Mouse (Mus musculus) thymus, adult 2 months (tissue): ENCODE data around the gene Mars2. TPM values are rescaled to one million over a fixed set of nuclear protein-coding genes. Genes with fewer than 3 reads are reported as not detected.
A peak's percentile ranks its signal among the peaks of the same experiment; 100 is the strongest.

Experiments used
- DNase-seq: peaks from one replicate; pipeline ENCODE4 v3.0.0; 2021
- H3K27ac ChIP-seq: fragments of 200-500 bp; 2 replicates; pipeline ENCODE4 v1.5.1; 2012; ENCODE audit warnings: low read length, control low read depth; ENCODE audit not compliant: control insufficient read depth, insufficient read depth
- H3K27me3 ChIP-seq: fragments of 200-500 bp; 2 replicates; pipeline ENCODE4 v1.6.1; 2012; ENCODE audit warnings: mild to moderate bottlenecking, low read length, moderate library complexity, mixed read lengths; ENCODE audit not compliant: control insufficient read depth, insufficient read depth
- H3K36me3 ChIP-seq: fragments of 200-500 bp; 2 replicates; pipeline ENCODE4 v1.6.1; 2012; ENCODE audit warnings: mild to moderate bottlenecking, low read length, moderate library complexity; ENCODE audit not compliant: control insufficient read depth, insufficient read depth
- H3K4me1 ChIP-seq: fragments of 200-500 bp; replicated peaks from 2 replicates; pipeline ENCODE4 v1.6.1; 2012; ENCODE audit warnings: low read length; ENCODE audit not compliant: control insufficient read depth, insufficient read depth
- H3K4me3 ChIP-seq: fragments of 200-500 bp; 2 replicates; pipeline ENCODE4 v1.5.1; 2012; ENCODE audit warnings: mild to moderate bottlenecking, low read length, control low read depth, moderate library complexity; ENCODE audit not compliant: control insufficient read depth, insufficient read depth
- CTCF ChIP-seq: fragments of 200-500 bp; IDR thresholded peaks from 2 replicates; pipeline ENCODE4 v1.5.1; 2012; ENCODE audit warnings: mild to moderate bottlenecking, control low read depth, low read length, moderate library complexity, borderline replicate concordance; ENCODE audit not compliant: control insufficient read depth, poor library complexity, insufficient read depth; ENCODE audit errors: extremely low read depth
- POLR2A ChIP-seq: fragments of 200-500 bp; IDR thresholded peaks from 2 replicates; pipeline ENCODE4 v1.6.1; 2012; ENCODE audit warnings: mild to moderate bottlenecking, low read length, control low read depth, moderate library complexity; ENCODE audit not compliant: control insufficient read depth, poor library complexity, insufficient read depth; ENCODE audit errors: extremely low read depth
- whole genome bisulfite sequencing: fragments of 180-500 bp; shearing (Covaris S2); methylation state at CpG from one replicate; pipeline ENCODE4 v1.1.7; 2018; 5-methylcytosine and 5-hydroxymethylcytosine counted together
- polyA plus RNA-seq: library from polyadenylated mRNA; depleted of rRNA; stranded (reverse); fragments of >200 nt; gene quantifications from 2 replicates; pipeline ENCODE4 v1.2.3, GENCODE M21; 2012

Mars2 gene
- polyA plus RNA-seq, 1 experiment = 4.9 TPM

- peak; percentile 26 for DNase-seq
- Histone ChIP-seq H3K27ac (no peak overlapping the region), H3K4me3 (no peak overlapping the region), H3K27me3 (no peaks in the 10 kb centered on the region), H3K36me3 (no peaks in the 10 kb centered on the region), H3K4me1 (peaks cover 15% of the 10 kb centered on the region)
- TF ChIP-seq CTCF = no peak
- 45% methylated on average over 6 of the region's 6 CpGs for whole genome bisulfite sequencing
Measured at GRCm38 (mm10) chr1:55196327-55197003, 40.5 kb upstream of the Mars2 start.

GRCm38 (mm10) chr1:55198719-55199118, 38.3 kb upstream of the Mars2 start:
- no peak for TF ChIP-seq POLR2A
- no peak for TF ChIP-seq CTCF
- H3K4me3 ChIP-seq = no peak overlapping the region
- H3K27me3 ChIP-seq = no peaks in the 10 kb centered on the region
- no peak overlapping the region for H3K27ac ChIP-seq
- peaks cover 15% of the 10 kb centered on the region for H3K4me1 ChIP-seq
- no peaks in the 10 kb centered on the region for H3K36me3 ChIP-seq
- no peak for DNase-seq
- 72% methylated on average over 3 of the region's 3 CpGs for WGBS

GRCm38 (mm10) chr1:55201850-55202752, 34.9 kb upstream of the Mars2 start:
- TF ChIP-seq CTCF (no peak), POLR2A (no peak)
- no peaks in the 10 kb centered on the region for H3K27me3 ChIP-seq
- H3K4me1 ChIP-seq = peaks cover 6% of the 10 kb centered on the region; the same call in 1 of the 2 replicates
- WGBS = 80% methylated on average over 18 of the region's 18 CpGs
- no peak for DNase-seq
- no peaks in the 10 kb centered on the region for H3K36me3 ChIP-seq
- H3K4me3 ChIP-seq = no peak overlapping the region
- H3K27ac ChIP-seq = no peak overlapping the region

- 95% methylated on average over 5 of the region's 5 CpGs for WGBS
- no peak overlapping the region for H3K4me3 ChIP-seq
- no peak for DNase-seq
- no peaks in the 10 kb centered on the region for H3K36me3 ChIP-seq
- no peak overlapping the region for H3K27ac ChIP-seq
- no peaks in the 10 kb centered on the region for H3K27me3 ChIP-seq
- H3K4me1 ChIP-seq = peaks cover 18% of the 10 kb centered on the region
- TF ChIP-seq CTCF = no peak
- TF ChIP-seq POLR2A = no peak
Measured at GRCm38 (mm10) chr1:55205808-55206327, 31.1 kb upstream of the Mars2 start.

GRCm38 (mm10) chr1:55207561-55207960, 29.4 kb upstream of the Mars2 start:
- DNase-seq = no peak
- Histone ChIP-seq H3K27ac (no peak overlapping the region), H3K4me3 (no peak overlapping the region), H3K36me3 (no peaks in the 10 kb centered on the region), H3K4me1 (peaks cover 21% of the 10 kb centered on the region), H3K27me3 (no peaks in the 10 kb centered on the region)
- 96% methylated on average over 6 of the region's 6 CpGs for WGBS
- no peak for TF ChIP-seq CTCF

GRCm38 (mm10) chr1:55208500-55209140, 28.4 kb upstream of the Mars2 start:
- 42% methylated on average over 5 of the region's 5 CpGs for WGBS
- TF ChIP-seq CTCF (no peak), POLR2A (no peak)
- H3K27me3 ChIP-seq = no peaks in the 10 kb centered on the region
- peaks cover 21% of the 10 kb centered on the region for H3K4me1 ChIP-seq
- peak overlapping the region; percentile 94 for H3K27ac ChIP-seq
- no peak overlapping the region for H3K4me3 ChIP-seq
- peak; percentile 26 for DNase-seq
- H3K36me3 ChIP-seq = no peaks in the 10 kb centered on the region
